Mouse (Mus musculus): ENCODE data around the gene Ccdc40.

Ccdc40 gene

DNA sequence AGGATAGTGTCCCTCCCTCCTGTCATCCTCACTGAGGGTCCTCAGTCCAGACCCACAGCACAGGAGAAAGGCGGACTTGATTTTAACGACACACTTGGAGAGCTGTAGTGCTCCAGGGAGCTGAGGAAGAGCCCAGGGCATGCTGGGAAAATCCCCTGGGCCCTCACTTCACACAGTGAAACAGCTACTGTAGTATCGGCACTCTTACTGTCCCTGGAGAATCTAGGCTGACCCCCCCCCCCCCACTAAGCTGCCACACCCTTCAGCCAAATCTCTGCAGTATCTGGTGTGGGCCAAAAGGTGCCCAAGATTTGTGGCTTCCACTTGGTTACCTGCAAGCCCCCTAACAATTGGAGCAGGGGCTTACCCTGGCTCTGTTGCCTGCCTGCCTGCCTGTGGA is 8.6 kb downstream of the Ccdc40 start:
- WGBS, result 69% methylated on average over 3 of the region's 3 CpGs

DNA sequence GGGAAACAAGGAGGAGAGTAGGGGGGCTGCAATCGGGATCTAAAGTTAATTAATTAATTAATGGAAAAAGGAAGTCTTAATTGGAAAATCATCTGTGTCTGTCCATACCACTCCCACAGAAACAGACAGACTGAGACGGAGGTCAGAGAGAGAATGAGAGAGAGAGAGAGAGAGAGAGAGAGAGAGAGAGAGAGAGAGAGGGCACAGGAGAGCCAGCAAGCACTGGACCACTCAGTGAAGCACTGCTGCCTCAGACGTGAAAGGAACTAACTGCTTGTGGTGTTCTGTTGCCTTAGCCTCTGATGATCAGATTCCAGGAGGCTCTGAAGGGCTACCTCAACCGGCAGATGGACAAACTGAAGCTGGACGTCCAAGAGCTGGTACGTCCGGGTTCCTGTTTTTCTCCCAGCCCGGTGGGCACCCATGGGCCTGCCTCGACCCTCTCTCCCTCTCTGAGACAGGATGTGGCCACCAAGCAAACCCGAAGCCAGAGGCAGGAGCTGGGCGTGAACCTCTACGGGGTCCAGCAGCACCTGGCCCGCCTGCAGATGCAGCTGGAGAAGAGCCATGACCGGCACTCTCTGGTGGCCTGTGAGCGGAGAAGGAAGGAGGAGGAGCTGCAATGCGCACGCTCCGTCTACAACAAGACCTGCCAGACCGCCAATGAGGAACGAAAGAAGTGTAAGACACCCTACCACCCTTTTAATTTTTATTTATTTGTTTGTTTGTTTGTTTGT is 9.4 kb downstream of the Ccdc40 start:
- 46% methylated on average over 20 of the region's 20 CpGs for WGBS

DNA sequence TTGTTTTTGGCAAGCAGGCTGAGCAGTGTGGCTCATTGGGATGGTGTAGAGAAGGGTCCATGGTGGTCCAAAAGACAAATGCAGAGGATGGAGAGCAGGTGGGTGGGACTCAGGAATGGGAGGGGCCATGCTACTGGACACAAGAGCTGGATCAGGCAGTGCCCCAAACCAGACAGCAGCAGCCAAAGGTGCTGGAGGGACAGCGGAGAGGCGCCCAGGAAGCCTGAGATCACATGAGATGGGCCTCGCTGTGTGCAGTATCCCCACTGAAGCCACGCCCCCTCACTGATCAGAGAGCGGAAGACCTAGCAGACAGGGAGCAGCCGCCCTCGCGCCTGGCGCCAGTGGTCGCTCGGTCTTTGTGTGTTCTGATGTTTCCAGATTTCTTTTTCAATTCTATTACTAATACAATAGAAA is 9.9 kb downstream of the Ccdc40 start:
- 34% methylated on average over 11 of the region's 11 CpGs for WGBS

DNA sequence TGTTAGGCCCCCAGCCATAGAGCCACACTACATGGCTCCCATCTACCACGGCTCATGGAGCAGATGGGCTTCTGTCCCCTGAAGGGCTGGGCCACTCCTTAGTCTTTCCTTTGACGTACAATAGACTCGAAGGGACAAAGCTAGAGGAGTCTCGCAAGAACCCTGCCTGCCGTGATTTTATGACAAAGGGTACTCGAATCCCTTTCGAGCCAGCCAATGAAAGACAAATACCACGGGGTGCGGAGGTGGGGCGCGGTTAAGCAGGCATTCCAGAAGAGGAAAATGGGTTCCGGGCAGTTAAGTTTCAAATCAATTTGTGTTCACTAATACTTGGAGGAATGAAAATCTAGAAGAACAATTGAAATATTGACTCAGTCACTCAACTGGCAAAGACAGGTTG is 11.1 kb downstream of the Ccdc40 start:
- 96% methylated on average over 12 of the region's 12 CpGs for WGBS

DNA sequence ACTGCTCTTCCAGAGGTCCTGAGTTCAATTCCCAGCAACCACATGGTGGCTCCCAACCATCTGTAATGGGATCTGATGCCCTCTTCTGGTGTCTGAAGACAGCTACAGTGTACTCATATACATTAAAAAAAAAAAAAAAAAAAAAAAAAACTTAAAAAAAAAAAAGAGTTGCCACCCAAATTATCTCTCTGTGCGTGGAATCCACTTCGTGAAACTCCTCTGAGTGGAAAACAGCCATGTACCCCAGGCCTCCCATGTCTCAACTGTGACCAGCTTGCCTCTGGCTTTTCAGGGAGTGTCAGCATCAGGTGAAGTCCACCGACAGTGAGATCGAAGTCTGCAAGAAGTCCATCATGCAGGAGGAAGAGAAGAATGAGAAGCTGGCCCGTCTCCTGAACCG is 17.2 kb downstream of the Ccdc40 start:
- WGBS, result 96% methylated on average over 6 of the region's 6 CpGs

DNA sequence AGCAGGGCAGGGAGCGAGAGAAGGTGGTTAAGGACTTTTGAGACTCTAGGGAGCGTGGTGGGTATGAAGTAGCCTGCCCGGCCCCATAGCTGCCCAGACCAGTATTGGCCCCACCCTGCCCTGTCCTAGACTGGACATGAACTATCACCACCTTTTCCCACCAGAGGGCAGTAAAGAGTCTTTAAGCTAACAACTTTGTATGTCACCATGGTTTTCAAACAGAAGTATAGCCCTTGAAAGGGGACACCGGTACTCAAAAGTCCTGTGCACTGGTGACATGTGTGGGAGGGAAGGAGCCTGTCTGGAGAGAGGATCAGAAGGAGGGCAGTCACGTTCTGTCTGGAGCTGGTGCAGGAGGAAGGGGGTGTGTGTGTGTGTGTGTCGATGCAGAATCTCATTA is 20.6 kb downstream of the Ccdc40 start:
- 32% methylated on average over 6 of the region's 6 CpGs for WGBS

DNA sequence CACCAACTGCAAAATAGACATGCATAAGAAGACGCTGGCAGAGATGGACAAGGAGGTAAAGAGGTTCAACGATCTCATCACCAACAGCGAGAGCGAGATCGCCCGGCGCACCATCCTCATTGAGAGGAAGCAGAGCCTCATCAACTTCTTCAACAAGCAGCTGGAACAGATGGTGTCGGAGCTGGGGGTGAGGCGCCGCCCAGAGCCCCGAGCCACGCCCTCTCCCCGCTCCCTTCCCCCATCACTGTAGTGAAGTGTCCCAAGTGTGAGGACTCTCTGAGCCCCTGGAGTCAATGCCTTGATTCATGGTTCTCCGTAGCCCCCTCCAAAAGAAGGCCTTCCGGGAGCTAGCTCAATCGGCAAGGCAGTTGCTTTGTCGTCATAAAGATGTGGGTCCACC is 22.6 kb downstream of the Ccdc40 start:
- 84% methylated on average over 17 of the region's 17 CpGs for WGBS

DNA sequence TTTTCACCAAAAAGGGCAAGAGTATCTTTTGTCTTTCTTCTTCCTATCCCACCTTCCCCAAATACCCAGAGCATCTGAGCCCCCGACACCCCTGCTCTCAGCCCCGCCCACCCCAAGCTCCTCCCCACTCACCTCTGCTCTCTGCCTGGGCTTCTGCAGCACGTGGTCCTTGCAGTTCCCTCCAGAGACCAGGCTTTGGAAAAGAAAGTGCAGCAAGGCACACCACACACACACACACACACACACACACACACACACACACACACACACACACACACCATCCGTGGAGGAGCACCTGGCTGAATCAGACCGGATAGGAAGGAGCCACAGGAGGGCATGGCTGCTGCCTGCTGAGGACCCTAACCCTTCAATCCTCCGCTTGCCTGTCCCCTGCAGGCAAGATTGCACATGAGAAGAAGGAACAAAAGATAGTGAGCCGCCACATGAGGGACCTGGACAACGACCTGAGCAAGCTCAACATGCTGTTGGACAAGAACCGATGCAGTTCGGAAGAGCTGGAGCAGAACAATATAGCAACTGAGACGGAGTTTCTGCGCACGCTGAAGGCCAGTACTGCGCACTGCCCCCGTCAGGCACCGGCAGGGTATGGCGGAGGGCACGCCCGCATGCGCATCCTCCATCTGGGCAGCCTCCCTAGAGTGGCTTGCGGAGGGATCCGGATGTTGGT is 24.6 kb downstream of the Ccdc40 start:
- WGBS, result 9% methylated on average over 22 of the region's 22 CpGs

DNA sequence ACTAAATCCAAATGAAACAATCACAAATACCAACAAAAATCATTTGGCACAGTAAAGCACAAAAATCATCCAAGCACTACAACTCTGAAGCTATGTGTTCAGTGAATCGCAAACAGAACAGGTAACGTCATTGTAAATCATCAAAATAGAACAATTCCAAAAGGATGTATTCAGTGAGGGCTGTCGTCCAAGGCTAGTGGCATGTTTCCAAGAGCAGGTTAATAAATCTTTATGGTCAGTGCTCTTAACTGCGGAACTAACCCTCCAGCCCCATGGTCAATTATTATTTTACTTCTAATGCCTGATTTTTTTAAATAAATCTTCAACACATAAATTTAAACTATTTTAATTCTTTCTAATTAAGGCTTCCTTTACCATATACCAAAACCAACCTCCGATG is 28.2 kb downstream of the Ccdc40 start:
- 87% methylated on average over 5 of the region's 5 CpGs for WGBS

DNA sequence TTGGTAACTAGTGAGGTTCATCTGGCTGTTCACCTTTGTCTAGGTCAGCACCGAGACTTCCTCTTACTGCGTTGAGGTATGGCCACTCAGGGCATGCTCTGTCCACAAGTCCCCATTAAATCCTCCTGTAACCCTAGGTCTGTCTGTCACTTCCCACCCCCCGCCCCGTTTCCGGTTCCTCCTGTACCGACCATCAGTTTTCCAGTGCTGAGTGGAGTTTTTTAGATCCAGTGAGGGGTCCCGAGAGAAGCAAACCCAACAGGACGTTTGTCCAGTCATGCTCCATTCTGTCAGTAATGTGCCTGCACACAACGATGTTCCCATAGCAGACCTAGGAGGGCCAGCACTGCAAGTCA is 29.8 kb downstream of the Ccdc40 start:
- WGBS, result 71% methylated on average over 9 of the region's 9 CpGs

DNA sequence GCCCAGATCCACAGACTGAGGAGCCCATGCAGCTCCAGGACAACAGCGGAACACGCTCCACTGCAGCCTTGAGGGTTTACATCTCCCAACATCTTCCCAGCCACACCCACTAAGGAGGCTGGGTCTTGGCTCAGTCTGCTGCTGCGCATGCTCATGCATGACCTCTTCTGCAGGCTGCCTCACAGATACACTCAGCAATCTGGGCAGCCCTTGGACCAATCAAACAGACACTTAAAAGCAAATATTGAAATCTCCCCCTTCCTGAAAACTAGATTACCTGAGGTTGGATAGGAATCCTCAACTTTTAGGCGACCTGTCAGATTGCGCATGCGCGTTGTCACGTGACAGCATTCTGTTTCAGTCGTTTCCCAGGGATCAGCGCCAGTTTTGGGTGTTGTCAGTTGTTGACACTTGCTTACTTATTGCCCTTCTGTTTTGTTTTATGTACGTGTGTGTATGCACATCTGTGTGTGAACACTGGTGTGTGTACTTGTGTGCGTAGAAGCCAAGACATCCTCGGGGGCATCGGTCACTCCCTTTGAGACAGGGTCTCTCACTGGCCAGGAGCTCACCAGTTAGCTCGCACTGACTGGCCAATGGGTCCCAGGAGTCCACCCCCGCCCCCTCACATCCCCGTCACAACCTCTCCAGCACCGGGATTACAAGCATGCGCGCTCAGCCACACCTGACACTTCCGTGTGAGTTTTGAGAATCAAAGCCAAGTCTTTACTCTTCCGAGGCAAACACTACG is 30.4 kb downstream of the Ccdc40 start:
- WGBS, result 67% methylated on average over 23 of the region's 23 CpGs

DNA sequence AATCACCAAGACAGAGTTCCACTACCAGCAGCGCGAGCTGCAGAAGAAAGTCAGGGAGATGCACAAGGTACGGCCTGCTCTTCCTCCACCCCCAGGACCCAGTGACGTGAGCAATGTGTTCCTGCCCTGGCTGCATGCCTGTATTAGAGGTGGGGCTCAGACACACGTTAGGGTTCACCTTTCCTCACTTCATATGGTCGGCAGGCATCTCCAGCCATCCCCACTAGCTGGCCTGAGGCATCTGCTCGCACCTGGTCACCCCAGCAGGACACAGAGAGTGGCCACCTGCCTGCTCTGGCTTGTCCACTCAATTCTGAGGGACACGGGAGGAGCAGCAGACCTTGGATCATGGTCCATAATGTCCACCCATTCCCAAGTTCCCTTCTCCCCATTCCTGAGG is 31.6 kb downstream of the Ccdc40 start:
- 92% methylated on average over 8 of the region's 8 CpGs for WGBS

DNA sequence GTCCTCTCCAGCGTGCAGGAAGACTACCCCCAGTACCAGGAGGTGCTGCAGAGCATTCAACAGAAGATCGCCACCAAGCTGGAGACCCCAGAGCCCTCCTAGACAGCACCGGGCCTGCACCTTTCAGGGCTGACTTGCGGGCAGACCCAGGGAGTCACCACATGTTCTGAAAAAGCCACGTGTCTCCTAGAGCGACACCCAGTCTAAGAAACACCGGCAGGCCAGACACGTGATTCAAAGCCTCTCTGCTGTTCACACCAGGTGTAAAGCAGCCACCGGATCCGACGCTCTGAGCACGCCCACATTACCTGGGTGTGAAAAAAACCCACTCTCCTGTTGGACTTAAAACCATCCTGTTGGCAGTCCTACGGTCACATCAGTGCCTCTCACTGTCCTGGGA is 36.0 kb downstream of the Ccdc40 start:
- 89% methylated on average over 13 of the region's 13 CpGs for WGBS

DNA sequence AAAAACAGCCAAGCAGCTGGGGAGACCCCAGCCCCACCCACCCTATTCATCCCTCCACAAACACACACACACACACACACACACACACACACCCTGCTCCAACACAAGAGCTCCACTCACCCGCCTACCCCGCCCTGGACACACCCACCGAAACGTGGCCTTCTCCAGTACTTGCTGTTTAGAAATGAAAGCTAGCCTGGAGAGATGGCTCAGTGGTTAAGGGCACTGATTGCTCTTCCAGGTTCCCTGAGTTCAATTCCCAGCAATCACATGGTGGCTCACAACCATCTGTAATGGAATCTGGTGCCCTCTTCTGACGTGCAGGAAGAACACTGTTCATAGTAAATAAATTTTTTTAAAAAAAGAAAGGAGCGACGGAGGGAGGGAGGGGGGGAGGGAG is 37.4 kb downstream of the Ccdc40 start:
- WGBS, result 68% methylated on average over 7 of the region's 7 CpGs

DNA sequence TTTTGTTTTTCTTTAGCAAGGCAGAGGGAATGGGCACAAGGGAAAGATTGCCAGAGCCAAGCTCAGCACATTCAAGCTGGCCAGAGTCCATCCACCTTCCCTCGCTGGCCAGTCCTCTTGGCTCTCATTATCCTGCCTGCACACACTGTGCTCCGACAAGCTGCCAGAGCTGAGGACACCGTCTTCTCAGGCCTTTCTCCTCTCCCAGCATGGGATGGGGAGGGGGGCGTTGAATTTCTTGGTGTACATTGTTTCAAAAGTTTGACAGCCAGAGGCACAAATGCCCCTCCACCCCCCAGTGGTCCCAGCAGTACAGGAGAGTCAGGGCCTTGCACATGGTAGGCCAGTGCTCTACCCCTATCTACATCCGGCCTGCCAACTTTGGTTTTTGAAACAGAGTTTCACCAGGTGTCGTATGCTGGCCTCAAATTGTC is 38.9 kb downstream of the Ccdc40 start:
- 37% methylated on average over 6 of the region's 6 CpGs for WGBS

DNA sequence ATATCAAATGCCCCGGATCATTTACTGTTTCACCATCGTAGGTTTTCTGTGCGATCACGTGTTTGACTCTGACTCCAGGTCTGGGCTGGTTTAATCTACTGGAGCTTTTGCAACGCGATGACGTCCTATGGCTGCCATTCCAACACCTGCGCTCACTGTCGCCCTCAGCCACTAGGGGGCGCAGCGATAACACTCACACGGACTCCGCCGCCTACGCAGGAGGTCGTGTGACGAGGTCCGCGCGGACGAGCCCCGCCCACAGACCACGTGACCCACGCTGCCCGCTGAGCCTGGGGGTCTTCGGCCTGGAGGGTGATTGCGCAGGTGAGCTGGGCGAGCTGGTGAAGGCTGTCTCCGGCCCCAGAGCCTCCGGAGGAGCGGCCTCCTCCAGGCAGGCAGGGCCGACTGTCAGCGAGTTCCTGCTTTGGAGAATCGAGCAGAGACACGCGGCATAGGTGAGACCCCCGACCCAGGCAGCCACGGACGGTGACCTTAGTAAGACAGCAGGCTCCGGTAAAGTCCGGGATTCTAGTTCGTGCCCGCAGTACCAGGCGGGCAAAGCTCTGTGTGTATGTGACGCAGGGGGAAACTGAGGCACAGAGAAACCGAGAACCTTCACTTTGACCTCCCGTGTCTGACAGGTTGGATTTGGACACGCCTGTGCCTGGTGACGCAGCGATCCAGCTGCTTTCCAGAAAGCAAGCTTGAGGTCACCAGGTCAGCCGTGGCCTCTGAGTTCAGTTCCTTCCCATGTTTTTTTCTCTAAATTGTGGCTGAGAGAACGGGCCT is 39.6 kb downstream of the Ccdc40 start, which contains the start of gene Gaa:
Gene Gaa, plus strand, starts transcription at position 120 of the 789 bp plus-strand sequence.
- 4% methylated on average over 52 of the region's 52 CpGs for WGBS

DNA sequence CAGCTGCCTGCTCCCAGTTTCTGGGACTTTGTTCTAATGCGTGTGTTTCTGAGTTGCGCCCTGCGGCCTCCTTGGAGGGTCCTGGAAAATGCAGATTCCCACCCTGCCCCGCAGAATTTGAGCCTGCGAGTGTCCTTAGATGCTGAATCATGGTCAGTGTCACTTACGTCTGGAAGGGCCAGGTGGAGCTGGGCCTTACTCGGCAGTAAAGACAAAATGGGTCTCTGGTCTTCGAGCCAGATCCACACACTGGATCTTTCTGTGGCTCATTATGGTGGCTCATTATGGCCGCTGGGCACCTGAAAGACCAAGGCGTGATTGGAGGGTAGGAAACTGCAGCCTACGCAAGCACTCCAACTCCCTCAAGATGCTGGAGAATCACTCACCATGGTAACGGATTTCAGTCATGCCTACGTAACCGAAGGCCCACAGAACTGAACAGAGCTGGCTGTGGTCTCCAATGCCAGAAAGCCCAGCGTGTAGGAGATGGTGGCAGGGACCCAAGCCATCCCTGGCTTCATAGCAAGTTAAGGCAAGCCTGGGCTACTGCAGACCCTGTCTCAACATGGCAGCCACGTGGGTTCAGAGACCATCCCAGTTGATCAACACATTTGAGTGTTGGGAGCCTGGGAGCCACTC is 40.3 kb downstream of the Ccdc40 start:
- WGBS, result 49% methylated on average over 16 of the region's 16 CpGs

DNA sequence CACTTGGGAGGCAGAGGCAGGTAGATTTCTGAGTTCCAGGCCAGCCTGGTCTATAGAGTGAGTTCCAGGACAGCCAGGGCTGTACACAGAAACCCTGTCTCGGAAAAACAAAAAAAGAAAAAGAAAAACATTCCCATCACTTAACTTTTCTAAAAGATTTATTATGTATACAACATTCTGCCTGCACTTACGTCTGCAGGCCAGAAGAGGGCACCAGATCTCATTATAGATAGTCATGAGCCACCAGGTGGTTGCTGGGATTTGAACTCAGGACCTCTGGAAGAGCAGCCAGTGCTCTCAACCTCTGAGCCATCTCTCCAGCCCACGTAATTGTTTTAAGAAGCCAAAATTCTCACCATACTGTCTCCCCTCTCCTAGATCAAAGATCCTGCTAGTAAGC is 44.1 kb downstream of the Ccdc40 start:
- WGBS, result 80% methylated on average over 3 of the region's 3 CpGs

DNA sequence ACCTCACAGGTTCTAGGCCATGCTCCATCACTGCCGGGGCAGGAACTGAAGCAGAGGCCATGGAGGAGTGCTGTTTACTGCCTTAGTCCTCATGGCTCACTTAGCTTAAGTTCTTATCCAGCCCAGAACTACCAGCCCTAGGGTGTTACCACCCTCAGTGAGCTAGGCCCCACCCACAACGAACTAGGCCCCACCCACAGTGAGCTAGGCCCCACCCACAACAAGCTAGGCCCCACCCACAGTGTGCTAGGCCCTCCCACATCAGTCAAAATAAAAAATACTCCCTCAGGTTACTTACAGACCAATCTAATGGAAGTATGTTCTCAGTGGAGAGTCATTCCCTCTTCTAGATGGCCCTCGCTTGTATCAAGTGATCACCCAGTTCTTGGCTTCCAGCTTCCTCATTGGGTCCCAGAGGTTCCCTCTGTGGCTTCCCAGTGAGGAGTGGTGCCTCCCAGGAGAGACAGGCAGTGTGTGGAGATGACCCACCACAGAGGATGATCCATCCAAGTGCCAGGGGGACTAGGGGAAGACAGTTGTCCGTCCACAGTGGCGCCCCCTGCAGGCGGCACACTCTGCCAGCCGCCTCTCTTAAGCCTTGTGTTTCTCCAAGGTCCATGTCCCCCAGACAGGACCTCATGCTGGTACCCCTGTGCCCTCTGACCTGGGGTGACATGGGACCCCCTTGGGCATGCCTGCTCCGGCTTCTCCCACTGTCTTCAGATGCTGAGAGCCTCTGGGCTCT is 45.0 kb downstream of the Ccdc40 start:
- WGBS, result 87% methylated on average over 8 of the region's 8 CpGs

DNA sequence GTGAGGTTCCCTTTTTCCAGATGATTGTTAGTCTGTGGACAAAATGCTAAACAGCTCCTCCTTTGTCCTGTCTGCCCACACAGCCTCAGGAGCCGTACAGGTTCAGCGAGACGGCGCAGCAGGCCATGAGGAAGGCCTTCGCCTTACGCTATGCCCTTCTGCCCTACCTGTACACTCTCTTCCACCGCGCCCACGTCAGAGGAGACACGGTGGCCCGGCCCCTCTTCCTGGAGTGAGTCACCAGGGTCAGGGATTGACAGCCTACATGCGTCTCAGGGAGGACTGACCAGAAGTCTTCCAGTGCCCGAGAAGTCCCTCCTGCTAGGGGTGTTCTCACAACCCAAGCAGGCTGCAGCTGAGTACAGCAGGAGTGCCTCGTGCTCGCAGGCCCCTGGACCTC is 52.7 kb downstream of the Ccdc40 start:
- 88% methylated on average over 15 of the region's 15 CpGs for WGBS

All from cerebral cortex, adult 2 months (tissue).